Mouse (Mus musculus) intestine, embryonic 14.5 days (tissue): ENCODE data around the gene Gm3854. TPM values are rescaled to one million over a fixed set of nuclear protein-coding genes. Genes with fewer than 3 reads are reported as not detected.

ENCODE experiments used
- ATAC-seq: fragments of 200-750 bp; cut with Nextera tagmentation; replicated peaks from 2 replicates; pipeline ENCODE4 v1.8.0; 2017; ENCODE audit warnings: low read depth, moderate number of reproducible peaks, moderate TSS enrichment, moderate library complexity; ENCODE audit not compliant: low FRiP score, low TSS enrichment
- DNase-seq: peaks from one replicate; pipeline ENCODE4 v3.0.0-alpha.2; 2018; ENCODE audit warnings: low spot score
- H3K27ac ChIP-seq: fragments of 300-500 bp; sonication (generic); 2 replicates; pipeline ENCODE4 v1.5.1; 2014; ENCODE audit warnings: low read depth, mild to moderate bottlenecking, control low read depth
- H3K27me3 ChIP-seq: fragments of 300-500 bp; sonication (generic); replicated peaks from 2 replicates; pipeline ENCODE4 v1.6.1; 2014; ENCODE audit warnings: low read length, control low read depth; ENCODE audit not compliant: control insufficient read depth, insufficient read depth
- H3K36me3 ChIP-seq: fragments of 300-500 bp; sonication (generic); 2 replicates; pipeline ENCODE4 v1.6.1; 2014; ENCODE audit warnings: low read length, control low read depth; ENCODE audit not compliant: control insufficient read depth, insufficient read depth
- H3K4me1 ChIP-seq: fragments of 300-500 bp; sonication (generic); replicated peaks from 2 replicates; pipeline ENCODE4 v1.6.1; 2014; ENCODE audit warnings: low read length, control low read depth, mixed read lengths; ENCODE audit not compliant: control insufficient read depth, insufficient read depth
- H3K4me2 ChIP-seq: fragments of 300-500 bp; sonication (generic); 2 replicates; pipeline ENCODE4 v1.6.1; 2014; ENCODE audit warnings: low read length
- H3K4me3 ChIP-seq: fragments of 300-500 bp; sonication (generic); 2 replicates; pipeline ENCODE4 v1.5.1; 2014; ENCODE audit warnings: low read depth, low read length, control low read depth, mixed read lengths
- H3K9ac ChIP-seq: fragments of 300-500 bp; sonication (generic); 2 replicates; pipeline ENCODE4 v1.6.1; 2014; ENCODE audit warnings: mild to moderate bottlenecking, low read length
- H3K9me3 ChIP-seq: fragments of 300-500 bp; sonication (generic); 2 replicates; pipeline ENCODE4 v1.6.1; 2016; ENCODE audit warnings: low read length, control low read depth; ENCODE audit not compliant: control insufficient read depth
- WGBS: fragments of 180-500 bp; shearing (Covaris S2); extraction: QIAGEN DNeasy Blood & Tissue Kit; methylation state at CpG from one replicate; pipeline ENCODE4 v1.1.7; 2014; 5-methylcytosine and 5-hydroxymethylcytosine counted together
- polyA plus RNA-seq: library from polyadenylated mRNA; unstranded; fragments of >200 nt; fragmentation: Nextera tagmentation; extraction: Ambion mirVana; gene quantifications from 2 replicates; pipeline ENCODE4 v1.2.1, GENCODE M21; 2014

Gm3854 gene
- polyA plus RNA-seq, 1 experiment from 2014 or later, result 1.5 TPM

DNA sequence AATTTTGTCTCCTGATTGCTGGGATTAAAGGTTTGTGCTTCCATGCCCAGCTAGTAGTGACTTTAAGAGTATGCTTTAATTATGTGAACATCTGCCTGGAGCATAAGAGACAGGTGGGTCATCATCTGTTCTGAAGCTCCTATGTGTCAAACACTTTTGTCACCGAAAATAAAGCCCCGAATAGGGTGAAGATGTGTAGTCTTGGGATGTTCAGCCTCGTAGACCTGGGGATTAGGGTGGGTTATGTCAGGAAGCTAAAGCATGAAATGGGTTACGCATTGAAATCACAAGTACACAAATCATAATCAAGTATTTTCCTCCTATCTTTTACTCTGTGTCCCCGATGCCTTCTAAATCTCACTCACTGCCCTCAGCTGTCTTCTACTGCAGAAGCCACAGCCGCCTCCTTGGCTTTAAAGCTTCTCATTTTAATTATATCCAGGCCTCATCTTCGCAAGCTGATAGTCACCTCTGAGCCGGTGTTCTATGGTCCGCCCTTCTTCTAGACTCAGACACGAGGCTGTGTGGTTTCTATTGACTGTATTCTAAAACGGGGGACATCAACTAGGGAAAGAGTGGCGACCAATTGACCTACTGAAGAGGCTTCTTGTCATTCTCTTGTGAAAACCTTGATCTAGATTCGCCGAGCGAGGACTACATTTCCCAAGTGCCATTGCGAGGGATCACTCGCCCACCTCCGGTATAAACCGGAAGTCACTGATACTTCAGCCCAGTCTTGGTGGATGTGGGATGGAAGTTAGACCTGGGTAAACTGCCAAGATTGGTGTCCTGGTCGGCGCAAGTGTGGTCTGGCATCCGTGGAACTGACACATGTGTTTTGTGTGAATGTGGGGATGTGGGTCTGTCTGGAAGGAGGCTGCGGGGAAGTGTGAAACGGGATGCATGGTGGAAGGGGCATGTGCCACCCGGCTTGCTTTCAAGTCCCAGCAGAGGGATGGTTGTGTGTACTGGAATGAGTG is 54.7 kb downstream of the Gm3854 start, which contains the start of gene Smim17:
Gene Smim17 (plus strand): TSS at position 720 of the 980 bp plus-strand sequence.
- ATAC-seq (peak; percentile 79), DNase-seq (peak; percentile 70)
- Histone ChIP-seq H3K27ac (no peak within 1 kb of the TSS), H3K9ac (peak within 1 kb of the TSS; percentile 31), H3K27me3 (no peaks in the 10 kb centered on the region), H3K9me3 (no peaks in the 10 kb centered on the region), H3K4me3 (peak within 1 kb of the TSS; percentile 51), H3K4me1 (no peaks in the 10 kb centered on the region), H3K36me3 (peaks cover 24% of the 10 kb centered on the region), H3K4me2 (peak within 1 kb of the TSS; percentile 69)
- 29% methylated on average over 25 of the region's 25 CpGs for WGBS

Other genes with a start within 250 kb of the Gm3854 start
- 14.2 and 14.6 TPM in 2 replicates for gene Zfp787, start 187.8 kb upstream of the Gm3854 start, polyA plus RNA-seq
- 49.9 and 54.0 TPM in 2 replicates for gene Zfp444, start 171.5 kb upstream of the Gm3854 start, polyA plus RNA-seq
- not detected in 2 replicates for gene Galp, start 146.7 kb upstream of the Gm3854 start, polyA plus RNA-seq
- not detected in 2 replicates for gene Zscan5b, start 121.5 kb upstream of the Gm3854 start, polyA plus RNA-seq
- gene Epp13, start 91.0 kb upstream of the Gm3854 start, polyA plus RNA-seq, result not detected in 2 replicates
- gene Zfp667, start 57.2 kb upstream of the Gm3854 start, polyA plus RNA-seq, result 5.7 and 7.9 TPM in 2 replicates
- 4.0 and 5.3 TPM in 2 replicates for gene Zfp583, start 12.5 kb upstream of the Gm3854 start, polyA plus RNA-seq
- 2.0 and 2.1 TPM in 2 replicates for gene Zfp78, start 19.5 kb downstream of the Gm3854 start, polyA plus RNA-seq
- 8.3 and 10.2 TPM in 2 replicates for gene Zfp28, start 39.5 kb downstream of the Gm3854 start, polyA plus RNA-seq
- 0.31 and 0.38 TPM in 2 replicates for gene Smim17, start 55.0 kb downstream of the Gm3854 start, polyA plus RNA-seq
- gene Gm20715, start 66.5 kb downstream of the Gm3854 start, polyA plus RNA-seq, result not detected in 2 replicates
- gene Olfr1344, start 94.9 kb downstream of the Gm3854 start, polyA plus RNA-seq, result not detected in 2 replicates
- not detected in 2 replicates for gene Olfr1336, start 112.4 kb downstream of the Gm3854 start, polyA plus RNA-seq
- not detected in 2 replicates for gene Olfr1346, start 123.3 kb downstream of the Gm3854 start, polyA plus RNA-seq
- not detected in 2 replicates for gene Olfr5, start 143.2 kb downstream of the Gm3854 start, polyA plus RNA-seq
- gene Olfr1347, start 156.0 kb downstream of the Gm3854 start, polyA plus RNA-seq, result not detected in 2 replicates
- not detected in 2 replicates for gene Olfr1348, start 165.0 kb downstream of the Gm3854 start, polyA plus RNA-seq
- not detected in 2 replicates for gene Olfr1349, start 179.2 kb downstream of the Gm3854 start, polyA plus RNA-seq
- not detected in 2 replicates for gene Olfr1350, start 221.1 kb downstream of the Gm3854 start, polyA plus RNA-seq